Mouse (Mus musculus) embryonic facial prominence, embryonic 13.5 days (tissue): Measurements from ENCODE around the gene Dicer1. TPM values are rescaled to one million over a fixed set of nuclear protein-coding genes. Genes with fewer than 3 reads are reported as not detected.

Experiments used
- ATAC-seq: fragments of 200-750 bp; cut with Nextera tagmentation; 2 replicates; pipeline ENCODE4 v1.8.0; 2017; ENCODE audit warnings: low read depth; ENCODE audit not compliant: insufficient number of reproducible peaks, insufficient read depth, low FRiP score, low TSS enrichment
- H3K27ac ChIP-seq: fragments of 300-500 bp; sonication (generic); 2 replicates; pipeline ENCODE4 v1.5.1; 2015; ENCODE audit warnings: moderate library complexity, mild to moderate bottlenecking, inconsistent platforms
- H3K27me3 ChIP-seq: fragments of 300-500 bp; sonication (generic); 2 replicates; pipeline ENCODE4 v1.6.1; 2015; ENCODE audit warnings: mild to moderate bottlenecking, inconsistent platforms
- H3K36me3 ChIP-seq: fragments of 300-500 bp; sonication (generic); 2 replicates; pipeline ENCODE4 v1.6.1; 2015; ENCODE audit warnings: mild to moderate bottlenecking, inconsistent platforms
- H3K4me1 ChIP-seq: fragments of 300-500 bp; sonication (generic); 2 replicates; pipeline ENCODE4 v1.6.1; 2015; ENCODE audit warnings: inconsistent platforms
- H3K4me2 ChIP-seq: fragments of 300-500 bp; sonication (generic); 2 replicates; pipeline ENCODE4 v1.6.1; 2015; ENCODE audit warnings: moderate library complexity, mild to moderate bottlenecking, inconsistent platforms
- H3K4me3 ChIP-seq: fragments of 300-500 bp; sonication (generic); 2 replicates; pipeline ENCODE4 v1.5.1; 2015; ENCODE audit warnings: mild to moderate bottlenecking, inconsistent platforms
- H3K9ac ChIP-seq: fragments of 300-500 bp; sonication (generic); 2 replicates; pipeline ENCODE4 v1.6.1; 2015; ENCODE audit warnings: mild to moderate bottlenecking, inconsistent platforms
- H3K9me3 ChIP-seq: fragments of 300-500 bp; sonication (generic); 2 replicates; pipeline ENCODE4 v1.6.1; 2016; ENCODE audit warnings: inconsistent platforms
- WGBS: fragments of 180-500 bp; shearing (Covaris S2); methylation state at CpG from one replicate; pipeline ENCODE4 v1.1.7; 2015; ENCODE audit warnings: mixed read lengths; 5-methylcytosine and 5-hydroxymethylcytosine counted together
- polyA plus RNA-seq: library from polyadenylated mRNA; unstranded; fragments of >200 nt; fragmentation: Nextera tagmentation; extraction: Ambion mirVana; gene quantifications from 2 replicates; pipeline ENCODE4 v1.2.1, GENCODE M21; 2015

The Dicer1 gene
- polyA plus RNA-seq, 1 experiment from 2014 or later: 47.2 TPM

GRCm38 (mm10) chr12:104648366-104648765 lies 103.4 kb downstream of the Dicer1 start:
- 93% methylated on average over 6 of the region's 6 CpGs for WGBS
- H3K9ac ChIP-seq: no peak overlapping the region
- no peaks in the 10 kb centered on the region for H3K36me3 ChIP-seq
- no peak overlapping the region for H3K4me3 ChIP-seq
- H3K27me3 ChIP-seq: peaks cover 16% of the 10 kb centered on the region
- H3K27ac ChIP-seq: no peak overlapping the region
- ATAC-seq: no peak
- H3K9me3 ChIP-seq: no peaks in the 10 kb centered on the region
- H3K4me2 ChIP-seq: no peak overlapping the region
- peaks cover 36% of the 10 kb centered on the region for H3K4me1 ChIP-seq

- peak overlapping the region; percentile 48; the same call in 1 of the 2 replicates for H3K27ac ChIP-seq
- no peak overlapping the region for H3K4me3 ChIP-seq
- H3K9me3 ChIP-seq: no peaks in the 10 kb centered on the region
- ATAC-seq: no peak
- H3K36me3 ChIP-seq: no peaks in the 10 kb centered on the region
- WGBS: 50% methylated on average over 7 of the region's 7 CpGs
- peaks cover 22% of the 10 kb centered on the region for H3K4me1 ChIP-seq
- H3K27me3 ChIP-seq: peaks cover 17% of the 10 kb centered on the region
- H3K4me2 ChIP-seq: no peak overlapping the region
- H3K9ac ChIP-seq: no peak overlapping the region
These were observed 109.4 kb downstream of the Dicer1 start for GRCm38 (mm10) chr12:104642337-104642736.

- Histone ChIP-seq H3K4me1 (peaks cover 27% of the 10 kb centered on the region), H3K36me3 (no peaks in the 10 kb centered on the region), H3K27me3 (peaks cover 21% of the 10 kb centered on the region), H3K9me3 (no peaks in the 10 kb centered on the region), H3K27ac (no peak overlapping the region), H3K4me3 (no peak overlapping the region), H3K9ac (no peak overlapping the region), H3K4me2 (no peak overlapping the region)
- WGBS: 86% methylated on average over 1 of the region's 1 CpGs
- no peak for ATAC-seq
These were observed 110.8 kb downstream of the Dicer1 start for GRCm38 (mm10) chr12:104640934-104641333.

GRCm38 (mm10) chr12:104638156-104638555 lies 113.6 kb downstream of the Dicer1 start:
- no peak overlapping the region for H3K4me3 ChIP-seq
- no peaks in the 10 kb centered on the region for H3K9me3 ChIP-seq
- no peaks in the 10 kb centered on the region for H3K36me3 ChIP-seq
- no peak overlapping the region for H3K9ac ChIP-seq
- no peak overlapping the region for H3K4me2 ChIP-seq
- H3K27me3 ChIP-seq: peaks cover 15% of the 10 kb centered on the region; the same call in 1 of the 2 replicates
- WGBS: 47% methylated on average over 8 of the region's 8 CpGs
- no peak for ATAC-seq
- peaks cover 53% of the 10 kb centered on the region for H3K4me1 ChIP-seq
- H3K27ac ChIP-seq: no peak overlapping the region

Other genes starting within 250 kb of the Dicer1 start
- gene Clmn, start 113.1 kb upstream of the Dicer1 start, polyA plus RNA-seq: 4.3 TPM in 2 replicates